Mouse (Mus musculus): ENCODE measurements around the gene Rbms2.

- TF ChIP-seq MYOG (IDR thresholded peaks at IDR 0.05; ENCODE audit: control insufficient read depth in 1 of 3, insufficient read depth in 1 of 3, insufficient read length in 2 of 3, low read depth in 2 of 3) (no peak), POLR2A (IDR thresholded peaks at IDR 0.05; ENCODE audit: insufficient read length, low read depth) (no peak), E2F4 (IDR thresholded peaks at IDR 0.05; ENCODE audit: insufficient read depth) (no peak)
These were observed 48.3 kb downstream of the Rbms2 start for GRCm38 (mm10) chr10:128131812-128132211.
